Comparison of ENCODE assay signal across 8 mouse cellular contexts in genomic region chr9:50849755-50850154, GRCm38 (mm10). TPM values are rescaled to one million over a fixed set of nuclear protein-coding genes. Genes with fewer than 3 reads are reported as not detected.
A peak's percentile ranks its signal among the peaks of the same experiment; 100 is the strongest.
DNase-seq lines count a peak whose midpoint lies in the region; ATAC-seq and TF ChIP-seq lines count a peak whose summit lies in the region.

No protein-coding gene starts in this region.

- TF ChIP-seq POLR2A in MEL (IDR thresholded peaks at IDR 0.05; ENCODE audit: control insufficient read depth in 1 of 2, insufficient read depth in 1 of 2, low read depth in 1 of 2, low read length in 2 of 2, poor library complexity in 1 of 2), result no peak

- TF ChIP-seq EP300 in liver, postnatal 0 days (IDR thresholded peaks at IDR 0.05; ENCODE audit: low read depth), result no peak
- no peak for TF ChIP-seq EP300 in MEL (IDR thresholded peaks at IDR 0.05; ENCODE audit: low read depth in 1 of 2, low read length in 2 of 2)

- no peaks in the 10 kb centered on the region for H3K79me2 ChIP-seq in MEL (ENCODE audit: control insufficient read depth, insufficient read depth, low read length, poor library complexity)

- DNase-seq in forebrain, embryonic 14.5 days (ENCODE audit: low spot score), result no peak
- no peak for DNase-seq in liver, postnatal 0 days
- DNase-seq in MEL (ENCODE audit: low read depth, low spot score), result peak; percentile 76
- DNase-seq in left cerebral cortex, postnatal 10 days (ENCODE audit: extremely low spot score in 1 of 2, low spot score in 2 of 2), result no peak
- DNase-seq in adrenal gland, adult 18-20 months (ENCODE audit: low spot score in 2 of 2), result no peak

- peaks cover 13% of the 10 kb centered on the region; the same call in 1 of the 2 replicates for H3K4me1 ChIP-seq in forebrain, embryonic 14.5 days (ENCODE audit: control insufficient read depth, insufficient read depth, low read length)
- peaks cover 13% of the 10 kb centered on the region for H3K4me1 ChIP-seq in forebrain, embryonic 12.5 days
- peaks cover 69% of the 10 kb centered on the region for H3K4me1 ChIP-seq in liver, embryonic 12.5 days
- H3K4me1 ChIP-seq in liver, postnatal 0 days (ENCODE audit: insufficient read depth), result peaks cover 48% of the 10 kb centered on the region
- peaks cover 10 to 27% of the 10 kb centered on the region in 2 experiments; a peak in 3 of 4 replicates for H3K4me1 ChIP-seq in MEL (ENCODE audit: control insufficient read depth in 1 of 2, insufficient read depth in 2 of 2, low read length in 2 of 2)
- H3K4me1 ChIP-seq in intestine, embryonic 16.5 days (ENCODE audit: control insufficient read depth, insufficient read depth, low read length), result peaks cover 17% of the 10 kb centered on the region

- peak; percentile 13; the same call in 1 of the 2 replicates for ATAC-seq in forebrain, embryonic 14.5 days
- ATAC-seq in forebrain, embryonic 12.5 days (ENCODE audit: low FRiP score), result no peak
- ATAC-seq in liver, embryonic 12.5 days, result no peak
- no peak for ATAC-seq in liver, postnatal 0 days
- peak; percentile 48 for ATAC-seq in intestine, embryonic 16.5 days

- H3K27me3 ChIP-seq in forebrain, embryonic 14.5 days (replicated peaks; ENCODE audit: control insufficient read depth, insufficient read depth, low read length), result no peaks in the 10 kb centered on the region
- H3K27me3 ChIP-seq in forebrain, embryonic 12.5 days, result 0 out of 2 replicates have a peak, but pooled peaks cover 7% of the 10 kb centered on the region
- no peaks in the 10 kb centered on the region for H3K27me3 ChIP-seq in liver, embryonic 12.5 days (replicated peaks)
- H3K27me3 ChIP-seq in liver, postnatal 0 days (ENCODE audit: insufficient read depth, low read length), result no peaks in the 10 kb centered on the region
- H3K27me3 ChIP-seq in MEL (ENCODE audit: control insufficient read depth in 1 of 2, insufficient read depth in 2 of 2, low read length in 2 of 2), result no peaks in the 10 kb centered on the region
- H3K27me3 ChIP-seq in intestine, embryonic 16.5 days (replicated peaks; ENCODE audit: control insufficient read depth, insufficient read depth, low read length), result no peaks in the 10 kb centered on the region

- H3K9me3 ChIP-seq in forebrain, embryonic 14.5 days (replicated peaks; ENCODE audit: control insufficient read depth, low read length), result no peaks in the 10 kb centered on the region
- H3K9me3 ChIP-seq in forebrain, embryonic 12.5 days, result no peaks in the 10 kb centered on the region
- no peaks in the 10 kb centered on the region for H3K9me3 ChIP-seq in liver, embryonic 12.5 days (replicated peaks)
- H3K9me3 ChIP-seq in liver, postnatal 0 days (ENCODE audit: low read length), result no peaks in the 10 kb centered on the region
- no peaks in the 10 kb centered on the region for H3K9me3 ChIP-seq in MEL (replicated peaks; ENCODE audit: insufficient read depth, low read length)
- no peaks in the 10 kb centered on the region for H3K9me3 ChIP-seq in intestine, embryonic 16.5 days (ENCODE audit: control insufficient read depth, low read length)

- 74% methylated on average over 9 of the region's 9 CpGs for WGBS in forebrain, embryonic 14.5 days
- 82% methylated on average over 9 of the region's 9 CpGs for WGBS in forebrain, embryonic 12.5 days
- 64% methylated on average over 9 of the region's 9 CpGs for WGBS in liver, embryonic 12.5 days (ENCODE audit: insufficient replicate concordance)
- 54% methylated on average over 9 of the region's 9 CpGs for WGBS in liver, postnatal 0 days (ENCODE audit: insufficient replicate concordance)
- 53% methylated on average over 9 of the region's 9 CpGs for WGBS in intestine, embryonic 16.5 days

- no peak overlapping the region for H3K27ac ChIP-seq in forebrain, embryonic 14.5 days (ENCODE audit: low read depth, low read length)
- no peak overlapping the region for H3K27ac ChIP-seq in forebrain, embryonic 12.5 days
- H3K27ac ChIP-seq in liver, embryonic 12.5 days, result peak overlapping the region; percentile 24
- H3K27ac ChIP-seq in liver, postnatal 0 days (ENCODE audit: low read depth), result no peak overlapping the region
- H3K27ac ChIP-seq in MEL (ENCODE audit: control insufficient read depth, low read depth, low read length), result no peak overlapping the region
- H3K27ac ChIP-seq in intestine, embryonic 16.5 days (ENCODE audit: low read length), result peak overlapping the region; percentile 80

- intact Hi-C loops in left cerebral cortex, postnatal 10 days (cut with DNase I), result loop anchor here (1.0 to 10.0 kb wide), 4 partner anchors 160 to 445 kb away; partner anchors contain the start of gene Sik2

- no peak for TF ChIP-seq CTCF in liver, postnatal 0 days (IDR thresholded peaks at IDR 0.05; ENCODE audit: low read depth)
- TF ChIP-seq CTCF in MEL (IDR thresholded peaks at IDR 0.05 in 2 of 3, conservative IDR thresholded peaks at IDR 0.05 in 1 of 3; ENCODE audit: control insufficient read depth in 1 of 3, insufficient read depth in 1 of 3, low read depth in 2 of 3, low read length in 3 of 3, poor library complexity in 1 of 3, severe bottlenecking in 1 of 3), result no peak

- H3K36me3 ChIP-seq in forebrain, embryonic 14.5 days (ENCODE audit: control insufficient read depth, insufficient read depth, low read length), result no peaks in the 10 kb centered on the region
- H3K36me3 ChIP-seq in forebrain, embryonic 12.5 days (replicated peaks), result peaks cover 2% of the 10 kb centered on the region; the same call in 1 of the 2 replicates
- 0 out of 2 replicates have a peak, but pooled peaks cover 2% of the 10 kb centered on the region for H3K36me3 ChIP-seq in liver, embryonic 12.5 days
- H3K36me3 ChIP-seq in liver, postnatal 0 days (replicated peaks; ENCODE audit: insufficient read depth, low read length), result no peaks in the 10 kb centered on the region
- peaks cover 0 to 13% of the 10 kb centered on the region in 2 experiments; a peak in 2 of 4 replicates for H3K36me3 ChIP-seq in MEL (ENCODE audit: control insufficient read depth in 1 of 2, insufficient read depth in 2 of 2, low read length in 2 of 2)
- H3K36me3 ChIP-seq in intestine, embryonic 16.5 days (ENCODE audit: control insufficient read depth, insufficient read depth, low read length), result no peaks in the 10 kb centered on the region

- no peak overlapping the region for H3K4me2 ChIP-seq in forebrain, embryonic 14.5 days (ENCODE audit: low read length)
- H3K4me2 ChIP-seq in forebrain, embryonic 12.5 days, result no peak overlapping the region
- H3K4me2 ChIP-seq in liver, embryonic 12.5 days, result no peak overlapping the region
- H3K4me2 ChIP-seq in liver, postnatal 0 days (ENCODE audit: low read depth, low read length), result no peak overlapping the region
- peak overlapping the region; percentile 39 for H3K4me2 ChIP-seq in intestine, embryonic 16.5 days (ENCODE audit: low read depth, low read length)

- no peak overlapping the region for H3K9ac ChIP-seq in forebrain, embryonic 14.5 days (ENCODE audit: low read length)
- no peak overlapping the region for H3K9ac ChIP-seq in forebrain, embryonic 12.5 days
- H3K9ac ChIP-seq in liver, embryonic 12.5 days, result no peak overlapping the region
- no peak overlapping the region for H3K9ac ChIP-seq in liver, postnatal 0 days (replicated peaks)
- H3K9ac ChIP-seq in MEL (ENCODE audit: control insufficient read depth, low read depth, low read length, poor library complexity, severe bottlenecking), result peak overlapping the region; percentile 36
- peak overlapping the region; percentile 32; the same call in 1 of the 2 replicates for H3K9ac ChIP-seq in intestine, embryonic 16.5 days (ENCODE audit: low read depth, low read length)

- H3K4me3 ChIP-seq in forebrain, embryonic 14.5 days (ENCODE audit: low read depth, low read length), result no peak overlapping the region
- H3K4me3 ChIP-seq in forebrain, embryonic 12.5 days (replicated peaks), result no peak overlapping the region
- no peak overlapping the region for H3K4me3 ChIP-seq in liver, embryonic 12.5 days
- no peak overlapping the region for H3K4me3 ChIP-seq in liver, postnatal 0 days (ENCODE audit: low read depth, low read length)
- H3K4me3 ChIP-seq in MEL (ENCODE audit: control insufficient read depth in 1 of 2, insufficient read depth in 1 of 2, low read depth in 2 of 2, low read length in 2 of 2), result peak overlapping the region; percentile 25 to 37
- H3K4me3 ChIP-seq in intestine, embryonic 16.5 days (ENCODE audit: low read length), result no peak overlapping the region

- TF ChIP-seq RAD21 in MEL (IDR thresholded peaks at IDR 0.05; ENCODE audit: low read depth, low read length), result no peak; the same call in 1 of the 2 replicates

TF ChIP-seq in MEL, 35 proteins besides CTCF, POLR2A, EP300 and RAD21:
- no peak for TF ChIP-seq RCOR1 (IDR thresholded peaks at IDR 0.05; ENCODE audit: low read depth, low read length)
- peak; percentile 28 for TF ChIP-seq SMC3 (IDR thresholded peaks at IDR 0.05; ENCODE audit: low read depth, low read length)
- TF ChIP-seq ELF1 (IDR thresholded peaks at IDR 0.05; ENCODE audit: low read depth, low read length), result no peak
- TF ChIP-seq SIN3A (IDR thresholded peaks at IDR 0.05; ENCODE audit: low read length), result peak; percentile 38
- no peak for TF ChIP-seq MAFK (IDR thresholded peaks at IDR 0.05; ENCODE audit: borderline replicate concordance, low read depth, low read length)
- TF ChIP-seq HCFC1 (IDR thresholded peaks at IDR 0.05; ENCODE audit: low read depth, low read length), result no peak
- no peak for TF ChIP-seq MAZ (IDR thresholded peaks at IDR 0.05; ENCODE audit: low read depth, low read length)
- TF ChIP-seq ZC3H11A (IDR thresholded peaks at IDR 0.05; ENCODE audit: low read depth, low read length), result no peak

RNA-seq across cellular contexts. Expression of gene Ppp2r1b, which starts 4.7 kb away (rescaled TPM):
- 78.9 and 94.5 TPM in 2 replicates for polyA plus RNA-seq in forebrain, embryonic 14.5 days (2014; fragmentation: Nextera tagmentation; extraction: Ambion mirVana)
- polyA plus RNA-seq in forebrain, embryonic 12.5 days (2016; fragmentation: Nextera tagmentation; extraction: Ambion mirVana), result 109 and 112 TPM in 2 replicates
- 131 and 137 TPM in 2 replicates for polyA plus RNA-seq in liver, embryonic 12.5 days (2016; fragmentation: Nextera tagmentation; extraction: Ambion mirVana)
- 18.8 and 29.0 TPM in 2 replicates for polyA plus RNA-seq in liver, postnatal 0 days (2015; fragmentation: Nextera tagmentation; extraction: Ambion mirVana)
- total RNA-seq in MEL (2012; rRNA removed), result 65.0 and 67.6 TPM in 2 replicates
- polyA plus RNA-seq in MEL (2012; ENCODE audit: insufficient read depth in 1 of 2, insufficient read length in 2 of 2, low read depth in 1 of 2, low replicate concordance in 2 of 2, missing spikeins in 1 of 2), result 100 to 1,000 TPM in 1 of 2 experiments, not detected in 1; 101 TPM
- 58.5 and 63.9 TPM in 2 replicates for polyA plus RNA-seq in intestine, embryonic 16.5 days (2015; fragmentation: Nextera tagmentation; extraction: Ambion mirVana)
- 10 to 100 TPM; 21.1 to 23.2 TPM for total RNA-seq in left cerebral cortex, postnatal 10 days (2021)
- total RNA-seq in adrenal gland, adult 18-20 months (2021), result 10 to 100 TPM; 44.3 to 64.2 TPM

Comparison
In these comparisons a context has a peak if more than half of its experiments do, and no peak if none do; other contexts are left out.
1. ATAC-seq: peak in forebrain, embryonic 14.5 days (single experiment) and intestine, embryonic 16.5 days (single experiment); none in forebrain, embryonic 12.5 days (single experiment), liver, embryonic 12.5 days (single experiment) and liver, postnatal 0 days (single experiment).
2. H3K27ac ChIP-seq: peak in liver, embryonic 12.5 days (single experiment) and intestine, embryonic 16.5 days (single experiment); none in forebrain, embryonic 14.5 days (single experiment), forebrain, embryonic 12.5 days (single experiment), liver, postnatal 0 days (single experiment) and MEL (single experiment).
3. H3K4me3 ChIP-seq: peak in MEL (2 of 2); none in forebrain, embryonic 14.5 days (single experiment), forebrain, embryonic 12.5 days (single experiment), liver, embryonic 12.5 days (single experiment), liver, postnatal 0 days (single experiment) and intestine, embryonic 16.5 days (single experiment).
4. H3K9ac ChIP-seq: peak in MEL (single experiment) and intestine, embryonic 16.5 days (single experiment); none in forebrain, embryonic 14.5 days (single experiment), forebrain, embryonic 12.5 days (single experiment), liver, embryonic 12.5 days (single experiment) and liver, postnatal 0 days (single experiment).